Mouse (Mus musculus) lung, postnatal 0 days (tissue): Measurements from ENCODE around the gene Tmed8. TPM values are rescaled to one million over a fixed set of nuclear protein-coding genes. Genes with fewer than 3 reads are reported as not detected.

Experiments
- ATAC-seq: fragments of 200-750 bp; cut with Nextera tagmentation; 2 replicates; pipeline ENCODE4 v1.8.0; 2017; ENCODE audit warnings: moderate library complexity
- DNase-seq: peaks from one replicate; pipeline ENCODE4 v3.0.0-alpha.2; 2016; ENCODE audit warnings: low spot score
- H3K27ac ChIP-seq: fragments of 300-500 bp; sonication (generic); 2 replicates; pipeline ENCODE4 v1.5.1; 2014; ENCODE audit warnings: antibody characterized with exemption, mild to moderate bottlenecking, low read length, mixed read lengths
- H3K27me3 ChIP-seq: fragments of 300-500 bp; sonication (generic); replicated peaks from 2 replicates; pipeline ENCODE4 v1.6.1; 2014; ENCODE audit warnings: low read length, mixed read lengths; ENCODE audit not compliant: insufficient read depth
- H3K36me3 ChIP-seq: fragments of 300-500 bp; sonication (generic); 2 replicates; pipeline ENCODE4 v1.6.1; 2014; ENCODE audit warnings: low read length, mixed read lengths; ENCODE audit not compliant: insufficient read depth
- H3K4me1 ChIP-seq: fragments of 300-500 bp; sonication (generic); 2 replicates; pipeline ENCODE4 v1.6.1; 2014; ENCODE audit warnings: antibody characterized with exemption, low read depth, low read length, mixed read lengths; ENCODE audit not compliant: insufficient read depth
- H3K4me2 ChIP-seq: fragments of 300-500 bp; sonication (generic); replicated peaks from 2 replicates; pipeline ENCODE4 v1.6.1; 2014; ENCODE audit warnings: low read depth, mild to moderate bottlenecking, low read length, moderate library complexity, mixed read lengths
- H3K4me3 ChIP-seq: fragments of 300-500 bp; sonication (generic); 2 replicates; pipeline ENCODE4 v1.5.1; 2014; ENCODE audit warnings: low read depth, low read length
- H3K9ac ChIP-seq: fragments of 300-500 bp; sonication (generic); replicated peaks from 2 replicates; pipeline ENCODE4 v1.6.1; 2014; ENCODE audit warnings: low read depth, mild to moderate bottlenecking
- H3K9me3 ChIP-seq: fragments of 300-500 bp; sonication (generic); 2 replicates; pipeline ENCODE4 v1.6.1; 2016; ENCODE audit warnings: low read length, mixed read lengths
- CTCF ChIP-seq: IDR thresholded peaks from 2 replicates; pipeline ENCODE4 v1.5.1; 2016; ENCODE audit warnings: antibody characterized with exemption, mild to moderate bottlenecking
- EP300 ChIP-seq: IDR thresholded peaks from 2 replicates; pipeline ENCODE4 v1.6.1; 2016; ENCODE audit warnings: antibody characterized with exemption, mild to moderate bottlenecking, control low read depth
- WGBS: fragments of 180-500 bp; shearing (Covaris S2); extraction: QIAGEN DNeasy Blood & Tissue Kit; methylation state at CpG from one replicate; pipeline ENCODE4 v1.1.7; 2014; 5-methylcytosine and 5-hydroxymethylcytosine counted together
- polyA plus RNA-seq: library from polyadenylated mRNA; unstranded; fragments of >200 nt; fragmentation: Nextera tagmentation; extraction: Ambion mirVana; gene quantifications from 2 replicates; pipeline ENCODE4 v1.2.1, GENCODE M21; 2015

The Tmed8 gene
- polyA plus RNA-seq = 1.4 TPM in 2 replicates

GRCm38 (mm10) chr12:87199973-87200586 is at the start of gene Tmed8:
Gene Tmed8 (minus strand): TSS chr12:87200454.
- ATAC-seq (peak; percentile 96), DNase-seq (peak; percentile 87)
- Histone ChIP-seq H3K27me3 (no peaks in the 10 kb centered on the region), H3K27ac (no peak within 1 kb of the TSS), H3K9me3 (no peaks in the 10 kb centered on the region), H3K36me3 (no peaks in the 10 kb centered on the region), H3K9ac (peak within 1 kb of the TSS; percentile 80), H3K4me2 (peak within 1 kb of the TSS; percentile 92), H3K4me1 (0 out of 2 replicates have a peak, but pooled peaks cover 4% of the 10 kb centered on the region), H3K4me3 (peak within 1 kb of the TSS; percentile 90)
- TF ChIP-seq EP300 (no peak), CTCF (no peak)
- 0% methylated on average over 36 of the region's 70 CpGs for WGBS

- no peak within 1 kb of the TSS for H3K4me2 ChIP-seq
- ATAC-seq (no peak), DNase-seq (no peak)
- no peaks in the 10 kb centered on the region for H3K9me3 ChIP-seq
- H3K4me1 ChIP-seq = no peaks in the 10 kb centered on the region
- 95% methylated on average over 1 of the region's 1 CpGs for WGBS
- TF ChIP-seq EP300 (no peak), CTCF (no peak)
- H3K36me3 ChIP-seq = peaks cover 19% of the 10 kb centered on the region; the same call in 1 of the 2 replicates
- H3K27ac ChIP-seq = no peak within 1 kb of the TSS
- no peak within 1 kb of the TSS for H3K9ac ChIP-seq
- H3K27me3 ChIP-seq = no peaks in the 10 kb centered on the region
- no peak within 1 kb of the TSS for H3K4me3 ChIP-seq
Measured at GRCm38 (mm10) chr12:87238632-87239031, 38.4 kb upstream of the Tmed8 start, which contains the start of gene Noxred1. Gene Noxred1 (minus strand): TSS chr12:87238732.

- Histone ChIP-seq H3K9ac (no peak overlapping the region), H3K9me3 (no peaks in the 10 kb centered on the region), H3K4me3 (no peak overlapping the region), H3K27ac (no peak overlapping the region), H3K4me2 (no peak overlapping the region), H3K27me3 (no peaks in the 10 kb centered on the region), H3K4me1 (no peaks in the 10 kb centered on the region), H3K36me3 (peaks cover 12% of the 10 kb centered on the region; the same call in 1 of the 2 replicates)
- 78% methylated on average over 5 of the region's 5 CpGs for WGBS
- ATAC-seq = no peak
- no peak for DNase-seq
- TF ChIP-seq CTCF (no peak), EP300 (no peak)
Measured at GRCm38 (mm10) chr12:87236882-87237483, 36.7 kb upstream of the Tmed8 start.

GRCm38 (mm10) chr12:87230379-87230895 is 30.2 kb upstream of the Tmed8 start:
- no peaks in the 10 kb centered on the region for H3K27me3 ChIP-seq
- no peak overlapping the region for H3K4me3 ChIP-seq
- ATAC-seq (no peak), DNase-seq (no peak)
- no peaks in the 10 kb centered on the region for H3K4me1 ChIP-seq
- H3K4me2 ChIP-seq = no peak overlapping the region
- H3K27ac ChIP-seq = no peak overlapping the region
- H3K9me3 ChIP-seq = no peaks in the 10 kb centered on the region
- no peak overlapping the region for H3K9ac ChIP-seq
- TF ChIP-seq EP300 = no peak
- TF ChIP-seq CTCF = no peak
- H3K36me3 ChIP-seq = no peaks in the 10 kb centered on the region

- ATAC-seq (no peak), DNase-seq (no peak)
- Histone ChIP-seq H3K4me2 (no peak overlapping the region), H3K27ac (no peak overlapping the region), H3K27me3 (no peaks in the 10 kb centered on the region), H3K36me3 (no peaks in the 10 kb centered on the region), H3K9ac (no peak overlapping the region), H3K4me3 (no peak overlapping the region), H3K4me1 (no peaks in the 10 kb centered on the region), H3K9me3 (no peaks in the 10 kb centered on the region)
- TF ChIP-seq EP300 (no peak), CTCF (no peak)
- WGBS = 88% methylated on average over 2 of the region's 2 CpGs
Measured at GRCm38 (mm10) chr12:87229633-87230032, 29.4 kb upstream of the Tmed8 start.

GRCm38 (mm10) chr12:87226801-87227200 is 26.5 kb upstream of the Tmed8 start:
- no peak overlapping the region for H3K9ac ChIP-seq
- no peak for ATAC-seq

More at GRCm38 (mm10) chr12:87226801-87227200, 26.5 kb upstream of the Tmed8 start:
- Histone ChIP-seq H3K4me2 (no peak overlapping the region), H3K27me3 (no peaks in the 10 kb centered on the region), H3K36me3 (no peaks in the 10 kb centered on the region), H3K27ac (no peak overlapping the region), H3K4me3 (no peak overlapping the region), H3K9me3 (no peaks in the 10 kb centered on the region), H3K4me1 (no peaks in the 10 kb centered on the region)
- no peak for DNase-seq
- TF ChIP-seq EP300 (no peak), CTCF (no peak)
- 69% methylated on average over 7 of the region's 7 CpGs for WGBS
